Mouse (Mus musculus): ENCODE results near the gene Zfp110.

Gene Zfp110

GRCm38 (mm10) chr7:12897655-12898410 lies 63.3 kb downstream of the Zfp110 start, which contains the start of gene Zscan22:
TSS of gene Zscan22 (plus strand) at chr7:12897815.
- DNase-seq (ENCODE audit: low spot score in 2 of 2): peak; percentile 91 to 97

Data from left cerebral cortex, adult 9 months (tissue).